Mouse (Mus musculus) c-Kit-positive CD71-negative TER-119-negative erythroid progenitor cells, embryonic 14.5 days (primary cell): ENCODE measurements around the gene Xdh.

Experiments used
- DNase-seq: peaks from one replicate; pipeline ENCODE4 v3.0.0-alpha.2; 2013; ENCODE audit warnings: low read depth

Xdh gene

DNA sequence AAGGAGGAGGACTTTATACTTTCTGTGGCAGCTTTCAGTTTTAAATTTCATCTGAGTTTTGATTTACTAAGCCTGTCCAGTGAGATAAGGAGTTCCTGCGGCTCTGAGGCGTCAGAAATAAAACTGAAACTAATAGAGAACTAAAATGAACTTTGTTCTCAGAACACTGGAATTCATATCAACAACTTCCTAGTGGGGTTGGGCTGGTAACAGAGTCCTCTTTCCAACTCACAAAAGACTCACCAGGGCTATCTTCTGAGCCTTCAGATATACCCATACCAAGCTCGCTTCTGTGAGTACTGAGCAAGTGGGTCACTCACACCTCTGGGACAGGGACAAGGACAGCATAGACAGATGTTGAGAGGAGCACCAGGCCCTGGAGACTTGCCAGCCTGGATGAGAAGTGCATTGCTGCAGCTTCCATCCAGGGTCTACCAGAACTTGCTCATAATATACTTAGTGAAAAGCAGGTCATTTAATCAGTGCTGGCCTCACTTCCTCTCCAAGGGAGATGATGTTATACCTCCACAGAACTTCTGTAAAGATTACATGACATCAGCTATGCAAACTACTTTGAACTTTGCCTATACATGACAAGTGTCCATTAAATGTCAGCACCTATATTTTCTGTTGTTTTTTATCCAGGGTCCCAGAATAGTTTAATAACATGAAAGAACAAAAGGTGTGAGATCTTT is 7.6 kb downstream of the Xdh start:
- no peak for DNase-seq

DNA sequence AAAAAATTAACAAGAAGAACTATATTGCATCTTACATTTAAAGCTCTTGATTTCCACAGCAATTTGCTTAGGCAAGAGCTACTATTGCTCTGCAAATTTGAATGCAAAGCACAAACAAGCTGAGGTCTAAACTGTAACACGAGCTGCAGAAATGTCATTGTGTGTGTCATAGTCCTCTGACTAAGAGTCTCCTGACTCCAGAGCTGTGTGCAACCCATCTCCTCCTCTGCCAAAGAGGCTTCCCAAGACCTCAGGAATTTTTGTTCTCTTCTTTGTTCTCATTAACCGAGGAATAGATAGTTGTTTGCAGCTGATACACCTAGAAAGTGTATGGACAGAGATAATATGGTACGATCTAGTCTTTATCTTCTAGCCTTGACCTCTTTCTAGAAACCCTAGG is 8.2 kb downstream of the Xdh start:
- no peak for DNase-seq

DNA sequence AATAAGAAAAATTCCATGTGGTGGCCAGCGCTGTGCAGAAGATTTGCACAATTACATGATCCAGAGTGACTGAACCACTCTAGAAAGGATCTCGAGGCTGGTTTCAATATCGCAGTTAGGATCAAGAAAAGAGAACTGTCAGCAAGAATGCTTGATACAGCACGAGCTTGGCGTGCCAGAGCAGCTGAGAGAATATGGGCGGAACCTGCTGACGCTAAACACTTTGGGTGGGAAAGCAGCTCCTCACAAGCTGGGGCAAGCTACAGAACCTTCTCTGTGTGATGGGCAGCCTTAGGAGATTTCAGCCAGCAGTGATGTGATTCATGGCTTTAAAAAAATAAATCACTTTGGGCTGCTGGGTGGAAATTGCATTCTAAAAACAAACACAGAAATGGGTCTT is 12.9 kb downstream of the Xdh start:
- no peak for DNase-seq

DNA sequence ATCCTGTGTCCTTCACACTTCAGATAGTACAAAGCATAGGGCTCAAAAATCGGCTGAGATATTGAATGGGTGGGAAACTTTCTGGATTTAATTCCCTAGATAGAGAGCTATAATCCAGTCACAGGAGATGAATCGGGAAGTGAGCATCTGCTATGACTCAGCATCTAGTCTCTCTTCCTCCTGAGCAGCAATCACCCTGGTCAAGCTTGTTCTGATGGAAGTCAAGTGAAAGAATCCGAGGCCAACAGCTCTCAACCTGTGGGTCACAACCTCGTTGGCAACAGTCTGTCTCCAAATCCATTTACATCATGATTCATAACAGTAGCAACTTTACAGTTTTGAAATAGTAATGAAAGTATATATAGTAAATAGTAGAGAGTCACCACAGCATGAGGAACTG is 14.8 kb downstream of the Xdh start:
- no peak for DNase-seq

DNA sequence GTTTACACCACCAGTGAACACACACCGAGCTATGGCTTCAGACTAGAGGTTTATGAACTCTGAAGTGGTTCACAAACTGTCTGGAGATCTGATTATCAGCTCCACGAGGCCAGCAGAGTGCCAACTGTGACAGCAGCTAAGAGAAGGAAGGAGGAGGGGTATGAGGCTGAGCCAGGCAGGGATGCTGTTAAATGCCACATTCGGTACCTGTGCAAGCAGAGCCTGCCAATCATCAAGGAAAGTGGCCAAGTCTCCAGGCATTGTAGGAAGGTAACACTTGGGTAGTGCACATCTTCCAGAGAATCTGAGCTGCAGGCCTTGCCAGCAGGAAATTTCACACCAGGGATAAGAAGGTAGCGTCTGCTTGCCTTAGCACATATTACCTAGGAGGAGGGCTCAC is 15.7 kb downstream of the Xdh start:
- DNase-seq = no peak

DNA sequence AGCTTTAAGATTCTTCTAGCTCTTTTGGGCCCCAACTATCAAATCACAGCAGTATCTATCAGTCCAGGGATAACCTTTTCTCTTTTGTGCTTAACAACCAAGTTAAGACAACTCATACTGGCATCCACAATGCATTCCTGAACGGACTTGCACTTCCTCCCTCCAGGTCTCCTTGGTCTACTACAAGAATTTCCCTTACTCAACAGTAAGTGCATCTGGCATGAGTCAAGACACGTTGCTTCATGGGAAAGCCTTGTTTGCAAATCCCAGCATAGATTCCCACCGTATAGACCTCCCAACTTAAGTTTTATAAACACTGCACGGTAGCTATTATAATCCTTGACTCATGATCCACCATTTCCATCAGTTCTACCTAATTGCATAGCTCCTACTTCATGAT is 16.4 kb downstream of the Xdh start:
- no peak for DNase-seq

DNA sequence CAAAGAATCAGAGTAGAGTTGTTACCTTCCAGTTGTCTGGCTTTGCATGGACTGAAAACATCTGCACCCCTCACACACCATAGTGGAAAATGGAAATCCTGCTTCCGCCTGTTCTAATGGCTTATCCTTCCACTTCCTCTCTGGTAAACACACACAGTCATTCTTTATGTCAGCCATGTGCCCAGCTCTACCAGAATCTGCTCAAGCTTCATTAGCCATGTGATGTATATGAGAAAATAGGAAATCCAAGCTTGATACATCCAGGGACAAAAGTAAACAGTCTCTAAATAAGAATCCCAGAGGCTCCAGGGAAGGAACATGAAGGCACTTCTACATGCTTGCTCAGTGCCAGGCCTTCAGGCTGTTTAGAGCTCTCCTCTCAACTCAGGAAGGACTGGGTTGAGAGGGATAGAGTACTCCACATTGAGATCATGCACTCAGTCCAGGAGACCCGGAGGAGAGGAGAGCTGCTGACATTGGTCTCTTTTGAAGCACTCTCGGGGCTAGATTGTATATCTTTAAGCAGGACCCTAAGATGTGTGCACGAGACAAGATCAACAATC is 17.4 kb downstream of the Xdh start:
- no peak for DNase-seq

DNA sequence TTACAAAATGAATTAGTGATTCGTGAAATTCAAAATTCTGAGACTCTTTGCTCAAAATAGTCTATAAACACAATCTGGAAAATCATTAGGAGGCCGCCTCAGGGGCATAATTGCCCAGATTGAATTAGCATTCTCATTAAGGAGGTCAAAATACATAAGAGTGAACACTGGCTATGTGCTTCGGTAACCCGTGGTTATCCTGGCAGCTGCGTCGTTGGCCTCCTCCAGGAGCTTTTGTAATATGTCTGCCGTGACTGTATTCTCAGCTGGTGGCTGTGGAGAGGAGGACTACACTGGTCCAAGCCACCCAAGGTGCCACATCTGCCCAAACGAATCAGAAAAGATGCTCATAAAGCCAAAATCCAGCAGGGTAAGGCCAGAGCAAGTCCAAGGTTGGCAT is 30.5 kb downstream of the Xdh start:
- DNase-seq = no peak

DNA sequence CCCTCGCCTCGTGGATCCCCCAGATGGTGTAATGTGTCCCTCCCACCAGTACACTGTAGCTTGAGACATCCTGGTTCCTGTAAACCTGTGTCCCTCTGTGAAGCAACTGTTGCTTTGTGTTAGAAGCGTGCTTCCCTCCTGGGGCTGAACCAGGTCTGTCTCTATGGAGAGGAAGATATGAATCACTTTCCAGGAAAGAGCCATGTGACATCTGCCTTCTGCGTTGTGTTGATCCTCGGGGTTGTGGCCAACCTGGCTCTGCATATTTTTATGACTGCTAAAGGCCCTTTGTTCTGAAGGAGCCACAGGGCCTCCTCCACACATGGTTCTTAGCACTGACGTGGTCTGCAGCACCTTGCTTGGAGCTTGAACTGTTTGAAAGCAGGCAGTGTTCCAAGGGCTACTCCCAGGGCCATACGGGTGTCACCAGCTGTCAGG is 31.0 kb downstream of the Xdh start:
- DNase-seq = no peak

DNA sequence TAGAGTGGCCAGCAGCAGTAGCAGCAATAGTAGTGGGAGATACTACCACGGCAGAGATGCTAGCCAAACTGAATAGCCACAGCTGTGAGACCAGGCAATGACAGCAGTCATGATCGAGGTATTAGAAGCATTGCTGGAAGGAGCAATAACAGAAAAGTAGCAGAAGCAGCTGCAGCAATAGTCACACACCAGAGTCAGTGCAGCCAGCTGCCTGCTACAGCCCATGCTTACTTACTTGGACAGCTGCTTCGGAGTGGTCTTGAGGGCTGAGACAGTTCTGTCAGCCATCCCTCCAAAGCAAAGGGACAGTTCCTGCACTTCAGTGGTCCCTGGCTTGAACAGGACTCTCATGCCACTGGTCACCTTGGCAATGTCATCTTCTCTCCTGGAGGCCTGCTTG is 31.9 kb downstream of the Xdh start:
- no peak for DNase-seq

DNA sequence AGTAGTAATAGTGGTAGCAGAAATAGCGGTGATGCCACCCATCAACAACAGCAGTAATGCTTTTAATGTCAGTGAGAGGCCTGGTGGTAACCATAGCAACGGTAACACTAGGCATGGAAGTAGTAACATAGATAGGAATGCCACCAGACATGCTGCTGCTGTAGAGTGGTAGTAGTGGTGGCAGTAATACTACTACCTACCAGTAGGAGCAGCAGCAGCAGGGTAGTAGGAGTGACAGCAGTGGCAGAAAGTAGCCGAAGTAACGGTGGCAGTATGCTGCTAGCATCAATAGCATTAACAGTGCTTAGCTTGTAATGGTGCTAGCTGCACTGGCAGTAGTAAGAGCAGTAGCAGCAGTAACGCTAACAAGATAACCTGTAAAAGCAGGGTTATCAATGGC is 32.3 kb downstream of the Xdh start:
- no peak for DNase-seq

DNA sequence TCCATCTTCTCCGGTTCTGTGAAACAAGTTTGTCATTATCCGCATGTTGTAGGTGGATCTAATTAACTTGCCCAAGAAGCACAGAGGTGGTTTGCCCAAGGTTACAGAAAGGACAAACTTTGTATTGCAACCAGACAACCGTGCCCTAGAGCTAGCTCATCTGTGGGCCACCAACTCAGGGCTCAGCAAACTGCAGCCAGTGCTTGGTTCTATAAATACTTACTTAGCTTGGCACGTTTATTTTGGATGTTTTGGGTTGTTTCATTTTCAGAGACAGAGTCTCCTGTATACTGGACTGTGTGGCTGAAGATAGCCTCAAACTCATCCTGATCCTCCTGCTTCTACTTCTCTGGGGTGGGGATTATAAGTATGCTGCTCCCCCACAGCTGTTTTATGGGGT is 35.3 kb downstream of the Xdh start:
- DNase-seq = no peak

DNA sequence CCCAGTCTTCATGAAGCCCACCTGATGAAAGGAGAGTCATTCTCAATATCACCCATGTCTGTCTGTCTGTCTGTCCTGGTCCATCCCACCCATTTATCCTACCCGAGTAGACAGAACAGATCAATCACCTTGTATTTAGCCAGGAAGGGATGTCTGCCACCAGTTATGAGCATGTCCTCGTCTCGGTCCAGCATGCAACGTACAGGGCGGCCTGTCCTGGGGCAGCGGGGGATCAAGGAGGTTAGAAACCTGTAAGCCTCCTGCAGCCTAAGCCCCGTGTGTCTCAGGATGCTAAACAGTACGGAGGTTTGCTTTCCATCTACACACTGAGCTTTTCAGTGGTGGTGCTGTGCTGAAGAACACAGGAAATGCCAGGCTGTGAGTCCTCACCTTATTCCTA is 43.9 kb downstream of the Xdh start:
- no peak for DNase-seq

DNA sequence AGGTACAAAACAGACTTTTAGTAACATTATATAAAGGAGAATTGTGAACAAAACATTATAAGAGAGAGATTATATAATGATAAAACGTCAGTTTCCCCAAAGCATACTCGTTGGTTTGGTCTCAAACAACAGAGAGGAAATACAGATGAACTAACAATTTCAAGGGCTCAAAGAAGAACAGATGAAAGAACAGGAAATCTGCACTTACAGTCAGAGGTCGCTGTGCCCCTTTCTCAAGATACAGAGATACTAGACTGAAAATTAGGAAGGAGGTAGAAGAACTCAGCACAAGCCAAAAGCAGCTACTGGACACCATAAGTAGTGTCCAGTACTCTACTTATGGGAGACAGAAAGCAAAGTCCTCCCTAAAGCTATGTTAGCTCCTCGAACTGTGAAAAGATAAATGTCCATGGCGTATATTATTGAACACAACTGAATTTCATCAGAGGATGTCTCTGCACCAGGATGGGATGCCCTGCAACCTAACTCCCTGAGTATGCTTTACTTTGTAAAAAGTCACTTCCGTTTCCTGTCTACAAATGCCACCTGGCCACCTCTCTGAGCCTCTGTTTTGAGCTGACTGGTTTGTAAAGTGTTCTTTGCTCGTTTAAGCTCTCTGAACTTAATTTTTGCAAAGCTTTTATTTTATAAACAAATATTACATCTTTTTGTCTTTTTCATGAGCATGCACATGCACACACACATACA is 44.8 kb downstream of the Xdh start:
- DNase-seq = no peak

DNA sequence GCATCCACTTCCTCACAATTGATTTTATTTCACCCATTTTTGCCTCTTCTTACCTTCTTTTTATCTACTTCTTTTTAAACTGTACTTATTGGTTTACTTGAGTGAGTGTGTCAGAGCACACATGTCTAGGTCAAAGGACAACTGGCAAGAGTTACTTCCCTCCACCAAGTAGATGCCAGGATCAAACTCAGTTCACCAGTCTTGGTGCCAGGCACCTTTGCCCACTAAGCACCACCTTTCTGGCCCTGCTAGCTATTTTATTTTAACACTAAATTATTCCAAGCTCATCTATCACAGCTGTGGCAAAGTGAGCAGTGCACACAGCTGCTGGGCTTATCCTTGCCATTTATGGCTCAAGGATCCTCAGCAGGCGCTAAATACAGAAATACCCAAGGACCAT is 46.9 kb downstream of the Xdh start:
- DNase-seq = no peak

DNA sequence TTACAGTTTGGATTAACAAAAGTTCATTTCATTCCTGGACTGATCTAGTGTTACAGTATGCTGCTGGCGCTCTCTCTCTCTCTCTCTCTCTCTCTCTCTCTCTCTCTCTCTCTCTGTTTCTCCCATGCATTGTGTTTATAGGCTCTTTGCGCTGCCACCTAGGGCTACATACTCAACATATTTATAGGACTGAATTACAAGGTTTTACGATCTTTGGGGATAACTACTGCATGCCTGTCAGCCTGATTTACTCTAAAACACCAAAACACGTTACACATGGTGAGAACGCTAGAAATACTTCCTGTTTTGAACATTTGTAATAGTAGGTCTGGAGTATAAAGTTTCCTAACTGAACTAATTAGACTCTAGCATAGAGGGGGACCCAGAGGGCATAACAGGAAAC is 47.8 kb downstream of the Xdh start:
- DNase-seq = no peak

DNA sequence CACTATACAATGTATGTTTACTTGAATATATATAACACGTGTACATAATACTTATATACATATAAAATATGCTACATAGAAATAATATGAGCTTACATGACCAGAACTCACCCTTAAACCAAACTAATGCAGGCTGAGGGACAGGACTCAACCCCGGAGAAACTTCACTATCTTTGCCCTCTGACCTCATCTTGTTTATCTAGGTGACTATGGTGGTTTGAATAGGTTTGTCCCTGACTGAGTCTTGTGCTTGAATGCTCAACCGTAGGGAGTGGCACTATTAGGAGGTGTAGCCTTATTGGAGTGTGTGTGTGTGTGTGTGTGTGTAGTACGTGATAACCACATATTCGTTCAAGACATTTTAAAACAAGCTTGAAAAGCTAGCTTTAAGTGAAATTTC is 55.6 kb downstream of the Xdh start:
- no peak for DNase-seq

DNA sequence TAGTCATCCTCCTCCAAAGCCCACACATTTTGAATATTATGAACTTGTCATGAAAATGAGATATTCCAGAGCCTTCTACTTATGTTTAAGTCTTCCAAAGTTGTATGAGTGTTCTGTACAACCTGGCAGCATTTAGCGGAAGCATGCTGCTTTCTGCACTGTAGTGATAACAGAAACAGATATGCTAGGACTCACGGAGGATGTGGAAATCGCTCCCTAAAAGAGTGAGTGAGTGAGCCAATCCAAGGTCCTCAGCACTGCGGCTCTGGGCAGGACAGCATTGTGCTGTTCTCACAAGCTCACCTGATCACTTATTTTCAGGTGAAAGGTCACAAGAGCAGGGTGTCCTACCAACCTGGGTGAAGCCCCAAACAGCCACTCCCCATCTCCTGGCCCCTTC is 56.2 kb downstream of the Xdh start:
- no peak for DNase-seq

DNA sequence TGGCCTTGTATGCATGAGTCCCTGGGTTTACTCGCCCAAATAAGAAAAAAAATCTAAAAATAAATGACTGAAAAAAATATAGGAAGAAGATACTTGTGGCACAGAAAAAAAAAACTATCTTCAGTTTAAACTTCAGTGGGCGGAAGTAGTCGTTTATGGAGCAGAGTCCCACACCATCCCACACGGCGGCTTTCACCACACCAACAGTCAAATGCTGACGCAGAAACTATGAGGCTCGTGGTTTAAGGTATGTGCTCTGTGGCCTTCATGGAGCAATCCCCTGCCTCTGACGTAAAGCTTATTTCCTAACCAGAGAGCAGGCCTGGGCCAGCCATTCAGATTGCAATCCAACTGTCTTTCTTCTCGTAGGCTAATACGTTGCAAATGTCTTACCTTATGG is 56.8 kb downstream of the Xdh start:
- DNase-seq = peak; percentile 30

DNA sequence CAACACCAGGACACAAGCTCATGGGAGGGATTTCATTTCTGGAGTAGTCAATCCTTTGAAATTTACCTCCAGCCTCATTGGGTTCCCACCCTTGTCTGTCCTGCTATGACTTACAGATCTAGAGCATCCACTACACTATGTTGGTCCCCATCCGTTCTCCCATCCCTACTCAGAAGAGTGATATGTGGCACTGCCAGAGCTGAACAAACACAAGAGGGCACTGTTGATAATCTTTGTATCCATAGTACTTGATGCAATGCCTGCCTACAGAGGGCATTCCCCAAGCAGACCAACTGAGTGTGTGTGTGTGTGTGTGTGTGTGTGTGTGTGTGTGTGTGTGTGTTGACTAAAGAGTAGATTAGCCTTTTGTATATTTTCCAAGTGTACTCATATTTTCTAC is 58.4 kb downstream of the Xdh start:
- DNase-seq = no peak

DNA sequence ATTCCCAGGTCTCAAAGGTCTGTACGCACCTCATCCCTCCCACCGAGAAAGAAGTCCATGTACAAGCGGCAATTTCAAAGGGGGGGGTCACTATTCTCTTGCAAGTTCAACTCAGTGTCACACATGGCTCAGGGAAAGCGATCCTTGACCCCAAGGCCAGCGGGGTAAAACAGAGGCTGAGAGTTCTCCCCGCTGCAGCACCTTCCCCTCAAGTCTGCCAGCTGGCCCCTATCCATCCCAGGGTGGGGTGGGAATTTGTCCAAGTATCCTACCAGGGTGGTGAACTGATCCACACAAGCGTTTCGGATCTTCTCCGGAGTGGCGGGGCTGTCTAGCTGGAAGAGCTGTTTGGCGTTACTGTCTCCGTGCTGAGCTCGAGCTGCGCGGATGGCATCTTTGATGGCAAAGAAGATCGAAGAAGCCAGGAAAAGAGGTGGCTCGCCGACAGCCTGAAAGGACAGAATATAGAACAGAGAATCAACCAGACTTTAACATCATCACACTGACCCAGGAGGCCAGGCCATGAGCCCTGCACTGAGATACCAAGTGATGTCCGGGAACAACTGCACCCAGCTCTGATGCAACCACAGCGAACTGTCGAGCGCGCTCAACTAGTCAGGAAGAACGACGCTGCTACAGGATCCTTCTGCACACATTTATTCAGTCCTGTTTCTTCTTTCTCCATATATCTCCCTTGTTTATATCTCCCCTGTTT is 63.8 kb downstream of the Xdh start:
- DNase-seq = no peak

DNA sequence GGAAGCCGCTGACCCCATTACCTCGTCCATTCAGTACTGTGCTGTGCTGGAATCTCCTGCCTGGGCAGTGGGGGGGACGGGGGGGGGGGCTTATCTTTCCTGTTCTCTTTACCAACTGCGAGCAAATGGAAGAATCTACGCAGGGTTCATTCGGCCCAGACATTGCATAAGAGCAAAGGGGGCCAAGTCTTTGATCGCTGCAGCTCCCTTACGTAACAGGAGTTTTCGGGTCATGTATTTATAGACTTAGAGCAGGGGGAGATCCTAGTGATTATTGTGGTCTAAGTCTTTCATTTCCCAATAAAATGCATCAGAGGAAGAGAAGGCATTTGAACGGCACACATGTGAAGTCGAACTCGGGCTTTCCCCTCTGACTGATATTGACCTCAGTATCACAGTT is 66.7 kb downstream of the Xdh start:
- no peak for DNase-seq

DNA sequence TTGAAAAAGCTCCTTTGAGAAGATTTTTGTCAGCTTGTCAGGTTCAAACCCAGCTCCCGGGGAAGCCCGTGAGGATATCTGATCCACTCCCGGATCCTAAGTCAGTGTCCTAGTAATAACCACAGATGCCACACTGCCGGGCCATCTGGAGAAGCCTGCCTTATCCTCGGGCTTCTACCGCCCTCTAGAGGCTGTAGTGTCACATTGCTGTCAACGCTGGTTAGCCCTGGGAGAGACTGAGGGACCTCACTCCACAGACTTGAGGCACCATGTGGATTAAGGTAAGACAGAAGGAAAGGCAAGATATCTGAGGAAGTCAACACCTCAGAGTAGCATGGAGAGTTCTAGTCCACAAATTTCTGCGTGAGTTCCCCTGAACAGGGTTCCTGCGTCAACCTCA is 67.8 kb downstream of the Xdh start:
- DNase-seq = peak; percentile 74
